Mouse (Mus musculus): ENCODE results near the gene Rhot2. TPM values are rescaled to one million over a fixed set of nuclear protein-coding genes. Genes with fewer than 3 reads are reported as not detected.
"Not testable (repeated sequence)": the region's sequence is repeated elsewhere in the genome, so short reads cannot be mapped to it uniquely, and the experiment has no call there.

Gene Rhot2
- polyA plus RNA-seq, 1 experiment from 2014 or later: 23.9 TPM

- Histone ChIP-seq H3K27me3 (ENCODE audit: low read depth, poor library complexity, severe bottlenecking) (peaks cover 62% of the 10 kb centered on the region), H3K36me3 (no peaks in the 10 kb centered on the region), H3K27ac (replicated peaks) (peak within 1 kb of the TSS; percentile 95), H3K4me3 (peak within 1 kb of the TSS; percentile 84), H3K4me1 (peaks cover 49% of the 10 kb centered on the region), H3K9me3 (replicated peaks) (no peaks in the 10 kb centered on the region)
- under 1% methylated on average over 98 of the region's 100 CpGs for WGBS
- DNase-seq (ENCODE audit: low spot score): peak; percentile 86
Observed at GRCm38 (mm10) chr17:25808789-25809605, 35.7 kb downstream of the Rhot2 start, which contains the start of gene Fbxl16. Fbxl16 (plus strand) TSS chr17:25809085.

GRCm38 (mm10) chr17:25808028-25808427 is 36.6 kb downstream of the Rhot2 start:
- H3K27ac ChIP-seq (replicated peaks): peak overlapping the region; percentile 95
- peak overlapping the region; percentile 84 for H3K4me3 ChIP-seq
- no peak for DNase-seq (ENCODE audit: low spot score)
- no peaks in the 10 kb centered on the region for H3K9me3 ChIP-seq (replicated peaks)
- WGBS: 51% methylated on average over 5 of the region's 5 CpGs
- H3K27me3 ChIP-seq (ENCODE audit: low read depth, poor library complexity, severe bottlenecking): peaks cover 55% of the 10 kb centered on the region
- H3K36me3 ChIP-seq: no peaks in the 10 kb centered on the region
- peaks cover 52% of the 10 kb centered on the region for H3K4me1 ChIP-seq

DNA sequence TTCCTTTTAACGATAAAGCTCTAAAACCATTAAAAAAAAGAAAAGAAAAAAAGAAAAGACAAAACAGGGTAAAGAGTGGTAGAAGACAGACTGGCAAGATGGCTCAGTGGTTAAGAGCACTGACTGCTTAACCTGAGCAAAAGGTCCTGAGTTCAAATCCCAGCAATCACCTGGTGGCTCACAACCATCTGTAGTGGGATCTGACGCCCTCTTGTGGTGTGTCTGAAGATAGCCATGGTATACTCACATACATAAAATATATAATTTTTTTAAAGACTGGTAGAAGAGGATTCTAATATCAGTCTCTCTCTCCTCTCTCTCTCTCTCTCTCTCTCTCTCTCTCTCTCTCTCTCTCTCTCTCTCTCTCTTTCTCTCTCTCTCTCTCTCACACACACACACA is 37.2 kb downstream of the Rhot2 start:
- peaks cover 49% of the 10 kb centered on the region for H3K27me3 ChIP-seq (ENCODE audit: low read depth, poor library complexity, severe bottlenecking)
- not testable (repeated sequence) for DNase-seq (ENCODE audit: low spot score); H3K4me3 ChIP-seq; H3K9me3 ChIP-seq (replicated peaks); H3K27ac ChIP-seq (replicated peaks); H3K36me3 ChIP-seq
- 40% methylated on average over 2 of the region's 2 CpGs for WGBS
- peaks cover 53% of the 10 kb centered on the region for H3K4me1 ChIP-seq

- Histone ChIP-seq H3K36me3 (no peaks in the 10 kb centered on the region), H3K27ac (replicated peaks) (no peak overlapping the region), H3K4me1 (peaks cover 59% of the 10 kb centered on the region), H3K27me3 (ENCODE audit: low read depth, poor library complexity, severe bottlenecking) (peaks cover 49% of the 10 kb centered on the region), H3K4me3 (no peak overlapping the region), H3K9me3 (replicated peaks) (no peaks in the 10 kb centered on the region)
- DNase-seq (ENCODE audit: low spot score): no peak
- 88% methylated on average over 4 of the region's 4 CpGs for WGBS
Observed at GRCm38 (mm10) chr17:25806507-25806906, 38.1 kb downstream of the Rhot2 start.

DNA sequence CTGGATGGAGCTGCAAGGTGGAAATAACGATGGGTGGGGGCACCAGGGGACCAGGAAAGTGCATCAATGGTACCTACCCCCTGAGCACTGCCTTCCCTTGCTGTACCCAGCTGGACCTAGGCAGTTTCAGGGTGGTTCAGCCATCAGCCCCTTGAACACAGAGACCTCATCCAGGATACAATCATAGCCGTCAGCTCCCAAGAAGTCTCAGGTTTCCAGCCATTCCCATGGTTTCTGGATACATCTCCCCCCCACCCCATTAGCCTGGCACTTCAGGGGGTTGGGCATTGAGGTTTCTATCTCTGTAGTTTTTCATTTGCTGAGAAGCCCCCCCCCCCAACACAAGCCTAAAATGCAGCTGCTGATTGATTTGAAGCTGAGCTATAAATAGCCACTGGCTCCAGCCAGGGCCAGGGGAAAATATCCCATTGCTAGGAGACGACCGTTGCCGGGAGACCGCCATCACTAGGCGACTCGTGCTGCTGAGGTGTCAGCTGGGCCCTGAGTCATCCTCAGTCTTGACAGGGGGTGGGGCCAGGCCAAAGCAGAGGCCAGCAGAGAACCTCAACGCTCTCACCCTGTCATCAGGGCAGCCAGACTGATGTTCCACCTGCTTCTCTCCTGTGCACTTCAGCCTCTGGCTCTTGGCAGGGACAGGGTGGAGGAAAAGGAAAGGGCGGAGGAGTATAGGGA is 41.7 kb downstream of the Rhot2 start:
- peak; percentile 95 for DNase-seq (ENCODE audit: low spot score)
- Histone ChIP-seq H3K9me3 (replicated peaks) (no peaks in the 10 kb centered on the region), H3K4me3 (peak overlapping the region; percentile 38), H3K27ac (replicated peaks) (peak overlapping the region; percentile 89), H3K4me1 (peaks cover 32% of the 10 kb centered on the region), H3K36me3 (no peaks in the 10 kb centered on the region), H3K27me3 (ENCODE audit: low read depth, poor library complexity, severe bottlenecking) (peaks cover 21% of the 10 kb centered on the region)
- WGBS: 13% methylated on average over 10 of the region's 10 CpGs

- DNase-seq (ENCODE audit: low spot score): peak; percentile 75
- Histone ChIP-seq H3K9me3 (replicated peaks) (no peaks in the 10 kb centered on the region), H3K36me3 (no peaks in the 10 kb centered on the region), H3K4me1 (peaks cover 44% of the 10 kb centered on the region), H3K27ac (replicated peaks) (no peak overlapping the region), H3K27me3 (ENCODE audit: low read depth, poor library complexity, severe bottlenecking) (peaks cover 13% of the 10 kb centered on the region; the same call in 1 of the 2 replicates), H3K4me3 (no peak overlapping the region)
- WGBS: 11% methylated on average over 6 of the region's 6 CpGs
Observed at GRCm38 (mm10) chr17:25801029-25801428, 43.6 kb downstream of the Rhot2 start.

- Histone ChIP-seq H3K9me3 (replicated peaks) (no peaks in the 10 kb centered on the region), H3K36me3 (peaks cover 24% of the 10 kb centered on the region), H3K4me3 (peak within 1 kb of the TSS; percentile 85), H3K27me3 (ENCODE audit: low read depth, poor library complexity, severe bottlenecking) (peaks cover 7% of the 10 kb centered on the region; the same call in 1 of the 2 replicates), H3K27ac (replicated peaks) (peak within 1 kb of the TSS; percentile 96), H3K4me1 (peaks cover 61% of the 10 kb centered on the region)
- WGBS: 0% methylated on average over 35 of the region's 35 CpGs
- peak; percentile 96 for DNase-seq (ENCODE audit: low spot score)
Observed at GRCm38 (mm10) chr17:25796951-25797369, 47.7 kb downstream of the Rhot2 start, which contains the start of gene Metrn. Metrn (minus strand) TSS chr17:25797136.

DNA sequence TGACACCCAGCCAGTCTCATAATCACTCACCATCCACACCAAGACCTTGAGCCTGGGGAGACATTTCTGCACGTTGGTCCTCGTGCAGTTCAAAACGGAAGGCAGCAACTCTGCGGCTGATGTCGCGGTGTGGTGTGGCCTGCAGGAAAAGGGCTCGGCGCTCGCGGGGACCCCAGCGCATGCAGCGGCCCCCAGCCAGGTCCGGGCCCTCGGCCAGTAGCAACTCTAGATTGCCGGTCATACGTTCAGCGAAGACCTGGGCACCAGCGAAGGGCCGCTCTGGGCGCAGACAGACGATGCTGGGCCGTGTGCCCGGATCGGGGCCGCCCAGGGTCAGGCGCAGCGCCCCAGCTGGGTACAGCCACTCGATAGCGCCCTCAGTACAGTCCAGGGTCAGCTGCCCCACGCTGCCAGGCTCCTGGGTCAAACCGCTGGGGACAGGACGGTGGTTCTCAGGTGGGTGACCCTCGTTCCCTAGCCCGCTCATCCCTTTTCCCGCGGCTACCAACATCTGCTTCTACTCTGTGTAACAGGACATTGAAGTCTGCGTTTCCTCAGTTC is 48.4 kb downstream of the Rhot2 start:
- DNase-seq (ENCODE audit: low spot score): no peak
- H3K27ac ChIP-seq (replicated peaks): peak overlapping the region; percentile 96
- H3K4me3 ChIP-seq: peak overlapping the region; percentile 85
- H3K27me3 ChIP-seq (ENCODE audit: low read depth, poor library complexity, severe bottlenecking): 0 out of 2 replicates have a peak, but pooled peaks cover under 1% of the 10 kb centered on the region
- peaks cover 24% of the 10 kb centered on the region for H3K36me3 ChIP-seq
- under 1% methylated on average over 37 of the region's 37 CpGs for WGBS
- H3K4me1 ChIP-seq: peaks cover 67% of the 10 kb centered on the region
- H3K9me3 ChIP-seq (replicated peaks): no peaks in the 10 kb centered on the region

DNA sequence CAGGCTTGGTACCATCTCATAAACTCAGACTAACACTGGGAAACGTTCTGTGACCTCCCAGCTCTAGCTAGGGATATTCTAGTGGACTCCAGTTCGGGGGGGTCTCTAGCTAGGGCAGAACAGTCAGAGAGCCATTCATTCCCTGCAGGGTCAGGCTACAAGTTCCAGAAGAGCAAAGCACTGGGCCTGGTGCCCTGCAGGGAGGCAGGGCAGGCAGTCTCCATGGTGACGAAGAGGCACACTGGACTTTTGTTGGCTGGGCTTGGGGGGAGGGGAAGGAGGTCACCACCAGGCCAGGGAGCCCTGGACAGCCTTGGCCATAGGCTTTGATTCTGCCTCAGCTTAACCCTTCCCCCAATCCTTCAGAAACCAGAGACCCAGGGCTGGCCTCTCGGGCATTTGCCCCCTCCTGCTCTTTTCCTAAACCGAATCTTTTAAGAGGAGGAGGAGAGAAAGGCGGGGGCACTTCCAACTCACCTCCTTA is 49.0 kb downstream of the Rhot2 start, which contains the start of gene AC134908.4:
Gene AC134908.4 (minus strand): TSS at position 51 of the 484 bp plus-strand sequence.
- under 1% methylated on average over 6 of the region's 6 CpGs for WGBS
- Histone ChIP-seq H3K4me1 (peaks cover 74% of the 10 kb centered on the region), H3K27me3 (ENCODE audit: low read depth, poor library complexity, severe bottlenecking) (no peaks in the 10 kb centered on the region), H3K27ac (replicated peaks) (peak within 1 kb of the TSS; percentile 96), H3K36me3 (peaks cover 24% of the 10 kb centered on the region), H3K9me3 (replicated peaks) (no peaks in the 10 kb centered on the region), H3K4me3 (peak within 1 kb of the TSS; percentile 85)
- peak; percentile 95 for DNase-seq (ENCODE audit: low spot score)

DNA sequence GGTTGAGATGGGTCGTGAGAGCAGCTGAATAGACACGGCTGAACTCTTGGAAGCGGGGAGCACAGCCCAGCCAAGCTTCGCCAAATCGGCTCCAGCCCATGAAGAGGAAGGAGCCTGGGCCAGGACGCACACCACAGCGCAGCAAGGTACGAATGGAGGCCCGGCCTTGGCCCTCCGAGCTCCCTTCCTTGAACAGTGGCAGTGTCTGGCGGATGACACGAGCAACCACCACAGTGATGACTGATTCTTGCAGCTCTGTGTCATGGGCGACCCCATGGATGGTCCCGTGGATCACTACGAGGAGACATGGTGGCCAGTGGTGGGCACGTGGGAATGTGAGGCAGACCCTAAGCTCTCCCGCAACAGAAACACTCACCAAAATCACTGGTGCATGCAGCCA is 49.7 kb downstream of the Rhot2 start:
- Histone ChIP-seq H3K36me3 (peaks cover 28% of the 10 kb centered on the region), H3K27ac (replicated peaks) (peak overlapping the region; percentile 96), H3K27me3 (ENCODE audit: low read depth, poor library complexity, severe bottlenecking) (no peaks in the 10 kb centered on the region), H3K9me3 (replicated peaks) (no peaks in the 10 kb centered on the region), H3K4me3 (peak overlapping the region; percentile 85), H3K4me1 (peaks cover 77% of the 10 kb centered on the region)
- WGBS: 54% methylated on average over 17 of the region's 17 CpGs
- no peak for DNase-seq (ENCODE audit: low spot score)

DNA sequence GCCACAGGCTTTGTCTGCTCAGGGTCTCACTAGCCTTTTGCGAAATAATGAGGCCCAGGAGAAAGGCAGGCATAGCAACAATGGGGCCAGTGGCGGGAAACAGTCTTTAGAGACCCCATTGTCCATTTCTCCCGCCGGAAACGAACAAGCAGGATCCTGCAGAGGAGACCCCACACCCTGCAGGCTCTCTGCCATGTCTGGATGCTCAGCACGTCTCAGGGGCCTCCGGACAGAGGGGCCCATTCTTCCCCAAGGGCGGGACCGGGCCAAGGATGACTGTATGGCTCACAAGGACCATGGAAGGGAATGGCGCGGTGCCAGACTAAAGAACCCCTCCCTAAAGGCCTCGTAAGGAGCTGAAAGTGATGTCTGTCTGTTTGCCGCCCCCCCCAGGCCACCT is 50.5 kb downstream of the Rhot2 start:
- DNase-seq (ENCODE audit: low spot score): peak; percentile 68
- 42% methylated on average over 13 of the region's 13 CpGs for WGBS
- H3K4me1 ChIP-seq: peaks cover 77% of the 10 kb centered on the region

DNA sequence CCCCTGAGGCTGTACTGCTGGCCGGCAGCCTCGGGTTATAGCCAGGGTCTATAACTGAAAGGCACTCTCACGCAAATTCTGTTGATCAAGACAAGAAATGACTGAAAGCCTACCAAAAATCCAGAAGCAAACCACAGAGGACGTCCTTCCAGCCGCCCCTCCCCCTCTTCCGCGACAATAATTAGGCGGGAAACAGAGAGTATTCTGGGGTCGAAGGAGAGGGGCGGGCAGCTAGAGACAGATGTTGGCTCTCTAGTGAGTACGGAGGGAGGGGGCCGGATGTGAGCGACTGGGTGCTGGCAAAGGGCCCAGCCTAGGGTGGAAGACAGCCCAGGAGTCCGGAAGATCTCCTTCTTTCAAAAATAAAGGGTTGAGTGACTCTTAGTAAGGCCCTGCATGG is 52.0 kb downstream of the Rhot2 start, which contains the start of gene Fam173a:
Gene Fam173a (minus strand): TSS at position 287 of the 400 bp plus-strand sequence.
- peak; percentile 70 for DNase-seq (ENCODE audit: low spot score)
- WGBS: 1% methylated on average over 14 of the region's 14 CpGs
- H3K9me3 ChIP-seq (replicated peaks): no peaks in the 10 kb centered on the region
- H3K27me3 ChIP-seq (ENCODE audit: low read depth, poor library complexity, severe bottlenecking): no peaks in the 10 kb centered on the region
- peaks cover 50% of the 10 kb centered on the region for H3K36me3 ChIP-seq
- H3K27ac ChIP-seq (replicated peaks): peak within 1 kb of the TSS; percentile 96
- peaks cover 69% of the 10 kb centered on the region for H3K4me1 ChIP-seq
- H3K4me3 ChIP-seq: peak within 1 kb of the TSS; percentile 85

More for the DNA sequence above, 50.5 kb downstream of the Rhot2 start:
- Histone ChIP-seq H3K27me3 (ENCODE audit: low read depth, poor library complexity, severe bottlenecking) (no peaks in the 10 kb centered on the region), H3K27ac (replicated peaks) (peak overlapping the region; percentile 96), H3K9me3 (replicated peaks) (no peaks in the 10 kb centered on the region), H3K36me3 (peaks cover 36% of the 10 kb centered on the region), H3K4me3 (peak overlapping the region; percentile 85)

Data from midbrain, embryonic 10.5 days (tissue).